Mouse (Mus musculus): ENCODE measurements around the gene Zfp950. TPM values are rescaled to one million over a fixed set of nuclear protein-coding genes. Genes with fewer than 3 reads are reported as not detected.

Zfp950 gene
- polyA plus RNA-seq (2015; fragmentation: Nextera tagmentation; extraction: Ambion mirVana), result 15.2 and 17.0 TPM in 2 replicates

DNA sequence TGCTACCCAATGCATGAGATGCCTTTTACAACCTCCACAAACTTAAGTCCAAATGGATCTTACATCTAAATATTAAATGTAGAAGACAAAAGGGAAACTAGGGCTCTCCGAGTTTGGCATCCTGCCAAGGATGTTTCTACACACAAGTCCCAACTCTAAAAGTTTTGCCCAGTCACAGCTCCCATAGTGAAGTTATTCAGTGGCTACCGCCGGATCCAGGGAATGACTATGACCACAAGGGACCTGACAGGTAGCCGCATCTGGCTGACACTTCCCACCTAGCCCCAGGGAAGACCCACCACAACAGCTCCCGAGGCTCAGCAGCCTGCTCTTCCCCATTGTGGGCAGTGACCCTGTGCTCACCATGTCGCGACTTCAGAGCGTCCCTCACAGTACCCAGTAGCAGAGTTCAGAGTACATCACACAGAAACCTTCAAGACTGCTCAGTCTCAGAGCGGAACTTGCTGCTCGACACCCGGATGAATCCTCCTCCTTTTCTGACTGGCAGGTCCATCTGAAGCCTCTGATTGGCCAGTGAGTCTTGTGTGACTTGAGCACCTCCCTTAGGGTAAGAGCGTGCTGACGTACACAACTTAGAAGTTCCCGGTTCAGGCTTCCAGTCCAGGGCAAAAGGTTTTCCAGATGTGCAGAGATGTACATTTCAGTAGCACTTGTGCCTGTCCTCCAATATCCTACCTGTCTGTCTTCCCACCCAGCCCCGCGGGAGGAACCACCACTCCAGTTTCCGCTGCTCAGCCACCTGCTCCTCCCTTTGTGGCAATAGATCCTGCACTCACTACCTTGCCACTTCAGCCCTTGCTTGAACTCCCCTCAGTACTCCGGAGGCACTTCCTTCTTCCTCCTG, at the start of gene Zfp950:
Gene Zfp950 (minus strand): TSS at position 499 of the 865 bp plus-strand sequence.

DNA sequence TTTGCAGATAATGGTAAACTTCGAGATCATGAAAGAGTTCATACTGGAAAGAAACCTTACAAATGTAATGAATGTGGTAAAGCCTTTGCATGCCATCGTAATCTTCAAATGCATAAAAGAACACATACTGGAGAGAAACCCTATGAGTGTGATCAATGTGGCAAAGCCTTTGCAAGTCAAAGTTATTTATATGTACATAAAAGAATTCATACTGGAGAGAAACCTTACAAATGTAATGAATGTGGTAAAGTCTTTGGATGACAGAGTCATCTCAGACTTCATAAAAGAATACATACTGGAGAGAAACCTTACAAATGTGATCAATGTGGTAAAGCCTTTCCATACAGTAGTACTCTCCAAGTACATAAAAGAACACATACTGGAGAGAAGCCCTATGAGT, 43.0 kb upstream of the Zfp950 start, which contains the start of gene Gm6020:
Gene Gm6020 (plus strand): TSS at position 301 of the 400 bp plus-strand sequence.

DNA sequence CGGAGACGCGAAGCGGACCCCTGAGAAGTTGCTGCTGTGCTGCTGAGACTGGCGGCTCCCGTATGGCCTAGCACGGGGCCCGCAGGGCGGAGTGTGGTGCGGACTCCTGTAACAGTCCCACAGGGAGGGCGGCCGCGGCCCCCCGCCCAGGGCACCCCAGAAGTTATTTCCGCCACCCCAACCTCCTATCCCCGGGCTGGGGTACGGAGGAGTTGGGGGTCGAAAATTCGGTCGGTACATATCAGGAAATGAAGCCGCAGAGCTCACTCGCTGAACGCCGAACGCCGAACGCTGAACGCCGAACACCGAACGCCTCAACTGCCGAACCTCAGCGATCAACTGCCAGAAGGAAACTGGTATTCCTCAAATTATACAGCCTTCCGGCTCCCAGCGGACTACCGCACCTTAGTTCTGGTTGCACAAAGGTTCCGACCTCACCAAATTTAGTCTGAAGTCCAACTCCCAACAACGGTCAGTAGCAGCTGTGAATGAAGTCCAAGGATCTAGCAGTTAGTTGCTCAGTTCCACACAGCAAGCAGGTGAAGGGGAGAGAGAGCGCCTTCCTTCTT, 35.2 kb upstream of the Zfp950 start, which contains the start of gene Gm7102:
Gene Gm7102 (minus strand): TSS at position 554 of the 569 bp plus-strand sequence.

Other genes with a start within 250 kb of the Zfp950 start
- gene Gm7102, start 35.5 kb upstream of the Zfp950 start, polyA plus RNA-seq (2015; fragmentation: Nextera tagmentation; extraction: Ambion mirVana), result not detected in 2 replicates
- not detected in 2 replicates for gene Gm6020, start 43.0 kb upstream of the Zfp950 start, polyA plus RNA-seq (2015; fragmentation: Nextera tagmentation; extraction: Ambion mirVana)
- gene Csf2ra, start 87.6 kb upstream of the Zfp950 start, polyA plus RNA-seq (2015; fragmentation: Nextera tagmentation; extraction: Ambion mirVana), result 18.6 and 39.0 TPM in 2 replicates
- gene Gm21060, start 156.2 kb upstream of the Zfp950 start, polyA plus RNA-seq (2015; fragmentation: Nextera tagmentation; extraction: Ambion mirVana), result not detected in 2 replicates